ENCODE assay signal across 8 mouse cellular contexts in the genomic region with DNA sequence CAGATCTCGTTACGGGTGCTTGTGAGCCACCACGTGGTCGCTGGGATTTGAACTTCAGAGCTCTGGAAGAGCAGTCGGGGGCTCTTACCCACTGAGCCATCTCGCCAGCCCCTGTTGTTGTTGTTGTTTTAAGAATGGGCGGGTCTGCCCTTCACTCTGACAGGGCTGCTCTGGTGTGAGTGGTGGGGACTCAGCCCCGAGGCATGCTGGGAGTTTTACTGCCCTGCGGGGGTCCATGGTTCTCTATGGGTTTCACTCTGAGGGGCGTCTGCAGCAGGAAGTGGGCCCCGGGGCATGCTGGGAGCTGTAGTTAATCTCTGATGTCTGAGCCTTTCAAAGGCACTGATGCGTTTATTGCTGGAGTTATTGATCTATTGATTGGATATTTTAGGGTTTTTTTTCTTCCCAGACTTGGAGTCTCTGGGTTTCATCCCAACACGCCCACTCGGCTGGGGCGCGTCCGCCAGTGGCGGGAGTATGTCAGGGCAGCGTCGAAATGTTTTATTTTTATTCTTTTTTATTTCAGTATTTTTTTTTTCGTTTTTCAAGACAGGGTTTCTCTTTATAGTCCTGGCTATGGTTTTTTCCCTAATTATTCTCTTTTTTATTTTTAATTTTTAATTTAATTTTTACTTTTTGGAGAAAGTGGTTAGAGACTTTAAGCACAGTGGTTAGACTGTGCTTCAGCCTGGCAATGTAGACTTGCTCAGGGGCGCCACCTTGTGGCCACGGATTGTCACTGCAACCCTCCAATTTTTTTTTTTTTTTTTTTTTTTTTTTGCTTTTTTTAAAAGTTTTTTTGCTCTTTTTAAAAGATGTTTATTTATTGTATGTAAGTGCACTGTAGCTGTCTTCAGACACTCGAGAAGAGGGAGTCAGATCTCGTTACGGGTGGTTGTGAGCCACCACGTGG. TPM values are rescaled to one million over a fixed set of nuclear protein-coding genes. Genes with fewer than 3 reads are reported as not detected.
DNase-seq lines count a peak whose midpoint lies in the region; ATAC-seq lines count a peak whose summit lies in the region.
"Not testable (repeated sequence)": the region's sequence is repeated elsewhere in the genome, so short reads cannot be mapped to it uniquely, and the experiment has no call there.

No protein-coding gene starts in this region.

- DNase-seq in Muller cell, postnatal 12 days (ENCODE audit: inconsistent ontology term) = peak; percentile 89
- peak; percentile 82 to 89 for DNase-seq in cerebellum, postnatal 14 days
- DNase-seq in frontal cortex, adult 2 months (ENCODE audit: extremely low spot score in 1 of 2, low spot score in 1 of 2) = peak; percentile 48 to 90
- peak; percentile 67 for DNase-seq in hindbrain, embryonic 14.5 days (ENCODE audit: low spot score)
- peak; percentile 58 to 75 for DNase-seq in layer of hippocampus, postnatal 25 days (ENCODE audit: extremely low spot score in 1 of 2, low spot score in 1 of 2)
- peak; percentile 94 to 97 for DNase-seq in right cerebral cortex, postnatal 10 days (ENCODE audit: low spot score in 2 of 2)
- DNase-seq in urinary bladder, postnatal 14 days (ENCODE audit: low spot score) = peak; percentile 79

- peaks cover 24% of the 10 kb centered on the region for H3K9me3 ChIP-seq in hindbrain, embryonic 14.5 days (ENCODE audit: control insufficient read depth, low read length)

- ATAC-seq in hindbrain, embryonic 14.5 days (ENCODE audit: low FRiP score) = peak; percentile 85
- peak; percentile 59 for ATAC-seq in megakaryocyte progenitor cell, adult 5-6 weeks (replicated peaks; ENCODE audit: poor library complexity)

- H3K27me3 ChIP-seq in hindbrain, embryonic 14.5 days (ENCODE audit: control insufficient read depth, insufficient read depth, low read length) = not testable (repeated sequence)

- H3K36me3 ChIP-seq in hindbrain, embryonic 14.5 days (replicated peaks; ENCODE audit: control insufficient read depth, insufficient read depth) = peaks cover 72% of the 10 kb centered on the region

- not testable (repeated sequence) for H3K27ac ChIP-seq in hindbrain, embryonic 14.5 days

- not testable (repeated sequence) for H3K4me3 ChIP-seq in hindbrain, embryonic 14.5 days (replicated peaks; ENCODE audit: low read length)

- WGBS in hindbrain, embryonic 14.5 days = 51% methylated on average over 27 of the region's 27 CpGs

- H3K4me2 ChIP-seq in hindbrain, embryonic 14.5 days (replicated peaks) = not testable (repeated sequence)

- H3K9ac ChIP-seq in hindbrain, embryonic 14.5 days = not testable (repeated sequence)

- H3K4me1 ChIP-seq in hindbrain, embryonic 14.5 days (replicated peaks; ENCODE audit: control insufficient read depth, insufficient read depth, low read length) = not testable (repeated sequence)

RNA-seq across cellular contexts. Expression of gene Gm21887, which starts 8.1 kb away (rescaled TPM):
- 891 and 1,402 TPM in 2 replicates for polyA plus RNA-seq in frontal cortex, adult 2 months (2012; rRNA removed)
- polyA plus RNA-seq in hindbrain, embryonic 14.5 days (2014; fragmentation: Nextera tagmentation; extraction: Ambion mirVana) = 109 and 130 TPM in 2 replicates
- total RNA-seq in layer of hippocampus, postnatal 25 days (2021) = 100 to 1,000 TPM in 1 of 2 experiments, 10 to 100 TPM in 1; 65.7 to 260 TPM
- 69.2 and 81.4 TPM in 2 replicates for total RNA-seq in megakaryocyte progenitor cell, adult 5-6 weeks (2015)
- total RNA-seq in megakaryocyte progenitor cell, adult 5-6 weeks (2017) = 171 and 231 TPM in 2 replicates
